ENCODE assay signal across 9 mouse cellular contexts in genomic region chr12:72304985-72305384, GRCm38 (mm10).
A peak's percentile ranks its signal among the peaks of the same experiment; 100 is the strongest.
DNase-seq lines count a peak whose midpoint lies in the region; ATAC-seq lines count a peak whose summit lies in the region.
"Had no signal": no experiment of that assay in that cellular context is flagged by ENCODE, and none has a peak within 500 bp of the region (broad histone marks: within the 10 kb centered on the region; RNA-seq: fewer than 3 reads in every experiment).

No protein-coding gene starts in this region.

- H3K36me3 ChIP-seq in forebrain, embryonic 12.5 days (replicated peaks): no peaks in the 10 kb centered on the region
- no peaks in the 10 kb centered on the region; the same call in 1 of the 2 replicates for H3K36me3 ChIP-seq in midbrain, embryonic 11.5 days (ENCODE audit: control insufficient read depth, insufficient read depth, low read length)
- H3K36me3 ChIP-seq: liver, embryonic 12.5 days had no signal

- WGBS in forebrain, embryonic 12.5 days: 40% methylated on average over 5 of the region's 5 CpGs
- 35% methylated on average over 5 of the region's 5 CpGs for WGBS in midbrain, embryonic 11.5 days

- H3K4me2 ChIP-seq in forebrain, embryonic 12.5 days: no peak overlapping the region
- H3K4me2 ChIP-seq in midbrain, embryonic 11.5 days: no peak overlapping the region
- H3K4me2 ChIP-seq: liver, embryonic 12.5 days had no signal

- DNase-seq in brain, adult 2 months (ENCODE audit: low read depth, low spot score): peak; percentile 84
- peak; percentile 48 for DNase-seq in cerebellum, adult 8-10 months
- DNase-seq in midbrain, embryonic 11.5 days (ENCODE audit: low spot score, missing footprints): peak; percentile 89
- DNase-seq in kidney, postnatal 14 days: no peak
- DNase-seq in adrenal gland, postnatal 25 days: no peak
- no peak for DNase-seq in thymus, postnatal 10 days (ENCODE audit: low spot score in 2 of 2)
- no peak for DNase-seq in thymus, postnatal 4 days

- no peak overlapping the region for H3K9ac ChIP-seq in forebrain, embryonic 12.5 days
- H3K9ac ChIP-seq in midbrain, embryonic 11.5 days (ENCODE audit: low read length): no peak overlapping the region
- H3K9ac ChIP-seq: liver, embryonic 12.5 days had no signal

- 0 out of 2 replicates have a peak, but pooled peaks cover 5% of the 10 kb centered on the region for H3K9me3 ChIP-seq in forebrain, embryonic 12.5 days
- no peaks in the 10 kb centered on the region for H3K9me3 ChIP-seq in midbrain, embryonic 11.5 days (ENCODE audit: control insufficient read depth, low read length)
- H3K9me3 ChIP-seq: liver, embryonic 12.5 days had no signal

- peak; percentile 20; the same call in 1 of the 2 replicates for ATAC-seq in forebrain, embryonic 12.5 days (ENCODE audit: low FRiP score)
- ATAC-seq in midbrain, embryonic 11.5 days (ENCODE audit: low FRiP score): 0 out of 2 replicates have a peak, but pooled peaks have one; percentile 57
- ATAC-seq: liver, embryonic 12.5 days had no signal

- peaks cover 29% of the 10 kb centered on the region for H3K4me1 ChIP-seq in forebrain, embryonic 12.5 days
- H3K4me1 ChIP-seq in midbrain, embryonic 11.5 days (ENCODE audit: control insufficient read depth, insufficient read depth, low read length): peaks cover 12% of the 10 kb centered on the region; the same call in 1 of the 2 replicates
- H3K4me1 ChIP-seq: liver, embryonic 12.5 days had no signal

- no peak overlapping the region for H3K27ac ChIP-seq in forebrain, embryonic 12.5 days
- H3K27ac ChIP-seq in midbrain, embryonic 11.5 days (ENCODE audit: low read depth, low read length): no peak overlapping the region
- H3K27ac ChIP-seq: liver, embryonic 12.5 days had no signal

- no peaks in the 10 kb centered on the region for H3K27me3 ChIP-seq in forebrain, embryonic 12.5 days
- no peaks in the 10 kb centered on the region for H3K27me3 ChIP-seq in midbrain, embryonic 11.5 days (ENCODE audit: control insufficient read depth, insufficient read depth, low read length)

- H3K4me3 ChIP-seq in forebrain, embryonic 12.5 days (replicated peaks): no peak overlapping the region
- H3K4me3 ChIP-seq in midbrain, embryonic 11.5 days (ENCODE audit: low read depth, low read length): no peak overlapping the region
- H3K4me3 ChIP-seq: liver, embryonic 12.5 days had no signal

Comparison
In these comparisons a context has a peak if more than half of its experiments do, and no peak if none do; other contexts are left out.
1. DNase-seq: peak in brain, adult 2 months (single experiment), cerebellum, adult 8-10 months (single experiment) and midbrain, embryonic 11.5 days (single experiment); none in kidney, postnatal 14 days (single experiment), adrenal gland, postnatal 25 days (single experiment), thymus, postnatal 10 days (0 of 2) and thymus, postnatal 4 days (single experiment).